Mouse (Mus musculus): ENCODE measurements around the gene Ifi27l2a. TPM values are rescaled to one million over a fixed set of nuclear protein-coding genes. Genes with fewer than 3 reads are reported as not detected.
"Not testable (repeated sequence)": the region's sequence is repeated elsewhere in the genome, so short reads cannot be mapped to it uniquely, and the experiment has no call there.

Ifi27l2a gene
- polyA plus RNA-seq, 1 experiment from 2014 or later = 2.2 TPM

GRCm38 (mm10) chr12:103477461-103478015, 34.1 kb upstream of the Ifi27l2a start:
- ATAC-seq = no peak
- Histone ChIP-seq H3K4me2 (ENCODE audit: low read length) (no peak overlapping the region), H3K4me3 (ENCODE audit: low read length) (no peak overlapping the region), H3K9me3 (ENCODE audit: control insufficient read depth, low read length) (no peaks in the 10 kb centered on the region), H3K27ac (ENCODE audit: low read depth, low read length) (no peak overlapping the region), H3K27me3 (replicated peaks; ENCODE audit: control insufficient read depth, insufficient read depth, low read length) (no peaks in the 10 kb centered on the region), H3K9ac (ENCODE audit: low read depth, low read length) (no peak overlapping the region), H3K4me1 (ENCODE audit: control insufficient read depth, insufficient read depth, low read depth, low read length) (no peaks in the 10 kb centered on the region), H3K36me3 (ENCODE audit: control insufficient read depth, insufficient read depth, low read length) (no peaks in the 10 kb centered on the region)
- 83% methylated on average over 7 of the region's 7 CpGs for WGBS

GRCm38 (mm10) chr12:103476779-103477389, 33.4 kb upstream of the Ifi27l2a start:
- H3K27ac ChIP-seq (ENCODE audit: low read depth, low read length) = no peak overlapping the region
- 81% methylated on average over 1 of the region's 1 CpGs for WGBS
- H3K9me3 ChIP-seq (ENCODE audit: control insufficient read depth, low read length) = no peaks in the 10 kb centered on the region

GRCm38 (mm10) chr12:103474481-103474880, 31.0 kb upstream of the Ifi27l2a start:
- WGBS = 50% methylated on average over 2 of the region's 2 CpGs
- H3K9me3 ChIP-seq (ENCODE audit: control insufficient read depth, low read length) = no peaks in the 10 kb centered on the region
- H3K36me3 ChIP-seq (ENCODE audit: control insufficient read depth, insufficient read depth, low read length) = no peaks in the 10 kb centered on the region
- ATAC-seq = no peak
- no peak overlapping the region for H3K9ac ChIP-seq (ENCODE audit: low read depth, low read length)
- H3K4me1 ChIP-seq (ENCODE audit: control insufficient read depth, insufficient read depth, low read depth, low read length) = no peaks in the 10 kb centered on the region
- H3K4me3 ChIP-seq (ENCODE audit: low read length) = no peak overlapping the region
- H3K27me3 ChIP-seq (replicated peaks; ENCODE audit: control insufficient read depth, insufficient read depth, low read length) = no peaks in the 10 kb centered on the region
- no peak overlapping the region for H3K27ac ChIP-seq (ENCODE audit: low read depth, low read length)
- H3K4me2 ChIP-seq (ENCODE audit: low read length) = no peak overlapping the region

More at GRCm38 (mm10) chr12:103476779-103477389, 33.4 kb upstream of the Ifi27l2a start:
- Histone ChIP-seq H3K4me3 (ENCODE audit: low read length) (no peak overlapping the region), H3K9ac (ENCODE audit: low read depth, low read length) (no peak overlapping the region), H3K27me3 (replicated peaks; ENCODE audit: control insufficient read depth, insufficient read depth, low read length) (no peaks in the 10 kb centered on the region), H3K4me1 (ENCODE audit: control insufficient read depth, insufficient read depth, low read depth, low read length) (no peaks in the 10 kb centered on the region), H3K4me2 (ENCODE audit: low read length) (no peak overlapping the region), H3K36me3 (ENCODE audit: control insufficient read depth, insufficient read depth, low read length) (no peaks in the 10 kb centered on the region)
- ATAC-seq = no peak

GRCm38 (mm10) chr12:103457140-103457539, 13.7 kb upstream of the Ifi27l2a start, which contains the start of gene Ifi27l2b:
Gene Ifi27l2b (minus strand): TSS chr12:103457223.
- no peak within 1 kb of the TSS for H3K9ac ChIP-seq (ENCODE audit: low read depth, low read length)
- H3K4me3 ChIP-seq (ENCODE audit: low read length) = no peak within 1 kb of the TSS
- H3K4me1 ChIP-seq (ENCODE audit: control insufficient read depth, insufficient read depth, low read depth, low read length) = no peaks in the 10 kb centered on the region
- 83% methylated on average over 3 of the region's 3 CpGs for WGBS
- no peak within 1 kb of the TSS for H3K4me2 ChIP-seq (ENCODE audit: low read length)
- H3K36me3 ChIP-seq (ENCODE audit: control insufficient read depth, insufficient read depth, low read length) = no peaks in the 10 kb centered on the region
- H3K27ac ChIP-seq (ENCODE audit: low read depth, low read length) = no peak within 1 kb of the TSS
- no peaks in the 10 kb centered on the region for H3K9me3 ChIP-seq (ENCODE audit: control insufficient read depth, low read length)
- no peak for ATAC-seq
- H3K27me3 ChIP-seq (replicated peaks; ENCODE audit: control insufficient read depth, insufficient read depth, low read length) = no peaks in the 10 kb centered on the region

GRCm38 (mm10) chr12:103456727-103457126, 13.2 kb upstream of the Ifi27l2a start:
- not testable (repeated sequence) for H3K4me3 ChIP-seq (ENCODE audit: low read length); H3K27me3 ChIP-seq (replicated peaks; ENCODE audit: control insufficient read depth, insufficient read depth, low read length); ATAC-seq; H3K4me2 ChIP-seq (ENCODE audit: low read length); H3K27ac ChIP-seq (ENCODE audit: low read depth, low read length); H3K36me3 ChIP-seq (ENCODE audit: control insufficient read depth, insufficient read depth, low read length); H3K9me3 ChIP-seq (ENCODE audit: control insufficient read depth, low read length); H3K4me1 ChIP-seq (ENCODE audit: control insufficient read depth, insufficient read depth, low read depth, low read length); H3K9ac ChIP-seq (ENCODE audit: low read depth, low read length)
- WGBS = no CpG with 5 or more reads among the region's 1 CpGs

GRCm38 (mm10) chr12:103453361-103453760, 9.9 kb upstream of the Ifi27l2a start:
- no peak for ATAC-seq
- Histone ChIP-seq H3K27me3 (replicated peaks; ENCODE audit: control insufficient read depth, insufficient read depth, low read length) (no peaks in the 10 kb centered on the region), H3K4me3 (ENCODE audit: low read length) (no peak overlapping the region), H3K9me3 (ENCODE audit: control insufficient read depth, low read length) (no peaks in the 10 kb centered on the region), H3K4me2 (ENCODE audit: low read length) (no peak overlapping the region), H3K36me3 (ENCODE audit: control insufficient read depth, insufficient read depth, low read length) (no peaks in the 10 kb centered on the region), H3K27ac (ENCODE audit: low read depth, low read length) (no peak overlapping the region), H3K4me1 (ENCODE audit: control insufficient read depth, insufficient read depth, low read depth, low read length) (no peaks in the 10 kb centered on the region), H3K9ac (ENCODE audit: low read depth, low read length) (no peak overlapping the region)

- no peak overlapping the region for H3K27ac ChIP-seq (ENCODE audit: low read depth, low read length)
These were observed 1.6 kb upstream of the Ifi27l2a start for GRCm38 (mm10) chr12:103445060-103445459.

GRCm38 (mm10) chr12:103444261-103444660, 781 bp upstream of the Ifi27l2a start:
- H3K4me2 ChIP-seq (ENCODE audit: low read length); H3K27me3 ChIP-seq (replicated peaks; ENCODE audit: control insufficient read depth, insufficient read depth, low read length); H3K27ac ChIP-seq (ENCODE audit: low read depth, low read length); H3K4me3 ChIP-seq (ENCODE audit: low read length); H3K36me3 ChIP-seq (ENCODE audit: control insufficient read depth, insufficient read depth, low read length); H3K9ac ChIP-seq (ENCODE audit: low read depth, low read length); H3K4me1 ChIP-seq (ENCODE audit: control insufficient read depth, insufficient read depth, low read depth, low read length); ATAC-seq; H3K9me3 ChIP-seq (ENCODE audit: control insufficient read depth, low read length): not testable (repeated sequence)
- 51% methylated on average over 5 of the region's 7 CpGs for WGBS

More at GRCm38 (mm10) chr12:103445060-103445459, 1.6 kb upstream of the Ifi27l2a start:
- WGBS = 82% methylated on average over 3 of the region's 3 CpGs
- ATAC-seq = no peak
- Histone ChIP-seq H3K9ac (ENCODE audit: low read depth, low read length) (no peak overlapping the region), H3K9me3 (ENCODE audit: control insufficient read depth, low read length) (no peaks in the 10 kb centered on the region), H3K27me3 (replicated peaks; ENCODE audit: control insufficient read depth, insufficient read depth, low read length) (no peaks in the 10 kb centered on the region), H3K4me1 (ENCODE audit: control insufficient read depth, insufficient read depth, low read depth, low read length) (no peaks in the 10 kb centered on the region), H3K4me3 (ENCODE audit: low read length) (no peak overlapping the region), H3K4me2 (ENCODE audit: low read length) (no peak overlapping the region), H3K36me3 (ENCODE audit: control insufficient read depth, insufficient read depth, low read length) (no peaks in the 10 kb centered on the region)

GRCm38 (mm10) chr12:103437601-103438000, 5.9 kb downstream of the Ifi27l2a start:
- Histone ChIP-seq H3K27me3 (replicated peaks; ENCODE audit: control insufficient read depth, insufficient read depth, low read length) (no peaks in the 10 kb centered on the region), H3K4me2 (ENCODE audit: low read length) (no peak overlapping the region), H3K9ac (ENCODE audit: low read depth, low read length) (no peak overlapping the region), H3K9me3 (ENCODE audit: control insufficient read depth, low read length) (no peaks in the 10 kb centered on the region), H3K4me3 (ENCODE audit: low read length) (no peak overlapping the region), H3K36me3 (ENCODE audit: control insufficient read depth, insufficient read depth, low read length) (no peaks in the 10 kb centered on the region), H3K27ac (ENCODE audit: low read depth, low read length) (no peak overlapping the region), H3K4me1 (ENCODE audit: control insufficient read depth, insufficient read depth, low read depth, low read length) (no peaks in the 10 kb centered on the region)
- ATAC-seq = no peak
- 95% methylated on average over 1 of the region's 1 CpGs for WGBS
